Mouse (Mus musculus): Measurements from ENCODE around the gene Adgre1.
"Not testable (repeated sequence)": the region's sequence is repeated elsewhere in the genome, so short reads cannot be mapped to it uniquely, and the experiment has no call there.

The Adgre1 gene

GRCm38 (mm10) chr17:57358441-57358840 is at the start of gene Adgre1:
Gene Adgre1 (plus strand): TSS chr17:57358691.
- DNase-seq = no peak

GRCm38 (mm10) chr17:57311801-57312200 is 46.7 kb upstream of the Adgre1 start:
- no peak for DNase-seq

- DNase-seq = peak; percentile 74 to 85
Observed at GRCm38 (mm10) chr17:57327615-57328014, 30.9 kb upstream of the Adgre1 start.

- no peak for DNase-seq
Observed at GRCm38 (mm10) chr17:57328944-57329343, 29.5 kb upstream of the Adgre1 start.

- DNase-seq = no peak
Observed at GRCm38 (mm10) chr17:57330993-57331392, 27.5 kb upstream of the Adgre1 start.

GRCm38 (mm10) chr17:57332241-57332640 is 26.2 kb upstream of the Adgre1 start:
- DNase-seq = no peak

- DNase-seq = peak; percentile 20 to 37
Observed at GRCm38 (mm10) chr17:57334001-57334760, 24.3 kb upstream of the Adgre1 start.

GRCm38 (mm10) chr17:57334761-57335150 is 23.7 kb upstream of the Adgre1 start:
- DNase-seq = peak; percentile 91 to 96

GRCm38 (mm10) chr17:57335194-57335593 is 23.3 kb upstream of the Adgre1 start:
- DNase-seq = not testable (repeated sequence)

GRCm38 (mm10) chr17:57335673-57336303 is 22.7 kb upstream of the Adgre1 start:
- DNase-seq = peak; percentile 94 to 96

GRCm38 (mm10) chr17:57337996-57338395 is 20.5 kb upstream of the Adgre1 start:
- no peak for DNase-seq

GRCm38 (mm10) chr17:57339298-57339697 is 19.2 kb upstream of the Adgre1 start:
- DNase-seq = no peak

- no peak for DNase-seq
Observed at GRCm38 (mm10) chr17:57341568-57341967, 16.9 kb upstream of the Adgre1 start.

- no peak for DNase-seq
Observed at GRCm38 (mm10) chr17:57344029-57344707, 14.3 kb upstream of the Adgre1 start.

- DNase-seq = no peak
Observed at GRCm38 (mm10) chr17:57347017-57347416, 11.5 kb upstream of the Adgre1 start.

GRCm38 (mm10) chr17:57347781-57348180 is 10.7 kb upstream of the Adgre1 start:
- DNase-seq = no peak

GRCm38 (mm10) chr17:57349067-57349466 is 9.4 kb upstream of the Adgre1 start:
- no peak for DNase-seq

- no peak for DNase-seq
Observed at GRCm38 (mm10) chr17:57350212-57350611, 8.3 kb upstream of the Adgre1 start.

- no peak for DNase-seq
Observed at GRCm38 (mm10) chr17:57351107-57351506, 7.4 kb upstream of the Adgre1 start.

- no peak for DNase-seq
Observed at GRCm38 (mm10) chr17:57359485-57360241, 1.2 kb downstream of the Adgre1 start.
